Comparison of ENCODE assay signal across 18 mouse cellular contexts in the genomic region with DNA sequence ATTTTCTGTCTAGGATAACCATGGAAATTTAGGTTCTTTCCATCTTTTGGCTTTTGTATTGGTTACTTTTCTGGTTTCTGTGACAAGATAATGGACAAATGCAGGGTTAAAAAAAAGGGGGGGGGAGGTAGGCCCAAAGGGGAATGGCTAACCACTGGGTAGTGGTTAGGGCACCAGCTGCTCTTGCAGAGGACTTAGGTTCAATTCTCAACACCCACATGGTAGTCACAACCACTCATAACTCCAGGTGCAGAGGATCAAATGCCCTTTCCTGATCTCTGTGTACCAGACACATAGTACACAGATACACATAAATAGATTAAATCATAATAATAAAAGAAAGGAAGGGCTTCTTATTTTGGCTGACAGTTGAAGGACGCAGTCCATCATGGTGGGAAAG.
"Had no signal": no experiment of that assay in that cellular context is flagged by ENCODE, and none has a peak within 500 bp of the region (broad histone marks: within the 10 kb centered on the region; RNA-seq: fewer than 3 reads in every experiment).

No protein-coding gene starts in this region.

- H3K9me3 ChIP-seq: lung, embryonic 15.5 days; megakaryocyte, embryonic 14.5 days; midbrain, embryonic 13.5 days; midbrain, embryonic 15.5 days; neural tube, embryonic 12.5 days; stomach, embryonic 15.5 days had no signal

- H3K4me3 ChIP-seq: neural tube, embryonic 12.5 days had no signal

- H3K4me2 ChIP-seq: midbrain, embryonic 11.5 days had no signal

- H3K9ac ChIP-seq: lung, embryonic 15.5 days; midbrain, embryonic 13.5 days; midbrain, embryonic 15.5 days; neural tube, embryonic 12.5 days; stomach, embryonic 15.5 days had no signal

- H3K27ac ChIP-seq: macrophage; midbrain, embryonic 13.5 days; midbrain, embryonic 15.5 days; neural tube, embryonic 12.5 days; stomach, embryonic 15.5 days; stomach, postnatal 0 days had no signal

- H3K27me3 ChIP-seq: lung, embryonic 15.5 days; megakaryocyte, embryonic 14.5 days; midbrain, embryonic 13.5 days; midbrain, embryonic 15.5 days; neural tube, embryonic 12.5 days; stomach, embryonic 15.5 days had no signal

- ATAC-seq: liver, postnatal 0 days; lung, postnatal 0 days; midbrain, embryonic 13.5 days; midbrain, embryonic 15.5 days had no signal

- H3K36me3 ChIP-seq: lung, embryonic 15.5 days; midbrain, embryonic 13.5 days; midbrain, embryonic 15.5 days; neural tube, embryonic 12.5 days; stomach, embryonic 15.5 days had no signal

- DNase-seq: liver, postnatal 0 days; lung, adult 2 months; lung, postnatal 14 days; lung, postnatal 36 days; right cerebral cortex, postnatal 14 days; thymus, adult 2 months; thymus, postnatal 25 days; thymus, postnatal 4 days had no signal
